Mouse (Mus musculus) embryonic fibroblast, embryonic 13.5 days (primary cell): ENCODE data around the gene Kansl2.

Source experiments
- CTCF ChIP-seq: IDR thresholded peaks from 2 replicates; pipeline ENCODE4 v1.5.1; 2011; ENCODE audit warnings: mild to moderate bottlenecking, control low read depth, low read length, moderate library complexity, borderline replicate concordance; ENCODE audit not compliant: insufficient read depth
- POLR2A ChIP-seq: IDR thresholded peaks from 2 replicates; pipeline ENCODE4 v1.6.1; 2011; ENCODE audit warnings: low read depth, mild to moderate bottlenecking, control low read depth, low read length, moderate library complexity

- TF ChIP-seq POLR2A (no peak), CTCF (no peak)
Observed at GRCm38 (mm10) chr15:98482701-98483100, 51.4 kb downstream of the Kansl2 start, which contains the start of gene Lalba.
